Mouse (Mus musculus) gastrocnemius, postnatal 36 days (tissue): ENCODE measurements around the gene Mtmr1. TPM values are rescaled to one million over a fixed set of nuclear protein-coding genes. Genes with fewer than 3 reads are reported as not detected.

ENCODE experiments used
- DNase-seq, 2 experiments: peaks; one replicate each; pipeline ENCODE4 v3.0.0; 2022
- intact Hi-C: fragments of 180-260 bp; cut with DNase I; formaldehyde crosslinking; loops from one replicate; pipeline ENCODE4 v1.15.1; 2025
- total RNA-seq, 2 experiments: library from RNA; stranded (reverse); gene quantifications; 2 replicates each; pipeline ENCODE4 v1.2.3; 2021

Mtmr1 gene
- total RNA-seq, 2 experiments from 2014 or later, result 33.2 to 38.4 TPM

DNA sequence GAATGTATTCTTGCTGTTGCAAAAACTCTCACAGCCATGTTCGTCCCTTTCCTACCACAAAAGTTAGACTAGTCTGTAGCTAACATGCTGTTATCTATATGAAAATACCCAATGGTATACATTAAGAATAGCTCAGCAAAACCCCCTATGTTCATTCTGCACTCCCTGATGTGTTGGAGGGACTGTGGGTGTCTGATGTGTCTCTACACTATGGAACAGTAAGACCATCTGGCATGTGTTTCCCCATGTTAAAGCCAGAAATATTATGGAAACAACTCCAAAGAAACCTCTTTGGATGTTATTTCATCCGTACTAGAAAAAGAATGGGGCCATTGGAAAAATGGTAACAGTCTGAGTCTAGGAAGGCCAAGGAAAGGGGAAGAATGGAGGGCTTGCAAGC is 71.0 kb downstream of the Mtmr1 start:
- no peak for DNase-seq
- intact Hi-C loops, result no loop called here

DNA sequence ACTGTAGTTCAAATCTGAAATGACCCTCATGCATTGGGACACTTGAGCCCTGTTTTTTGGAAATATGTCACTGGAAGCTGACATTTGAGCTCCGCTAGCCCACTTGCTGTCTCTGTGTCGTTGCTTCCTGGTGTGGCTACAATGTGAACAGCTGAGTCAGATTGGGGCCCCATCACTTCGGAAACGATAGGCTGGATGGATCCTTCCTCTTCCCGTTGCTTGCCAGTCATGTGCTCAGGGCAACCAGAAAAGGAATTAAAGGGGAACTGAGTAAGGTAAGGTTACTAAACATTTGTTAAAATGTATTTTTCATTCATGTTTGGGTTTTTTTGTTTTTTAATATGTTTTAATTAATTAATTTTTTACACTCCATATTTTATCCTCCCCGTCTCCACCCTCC is 74.9 kb downstream of the Mtmr1 start:
- intact Hi-C loops, result no loop called here
- no peak for DNase-seq

DNA sequence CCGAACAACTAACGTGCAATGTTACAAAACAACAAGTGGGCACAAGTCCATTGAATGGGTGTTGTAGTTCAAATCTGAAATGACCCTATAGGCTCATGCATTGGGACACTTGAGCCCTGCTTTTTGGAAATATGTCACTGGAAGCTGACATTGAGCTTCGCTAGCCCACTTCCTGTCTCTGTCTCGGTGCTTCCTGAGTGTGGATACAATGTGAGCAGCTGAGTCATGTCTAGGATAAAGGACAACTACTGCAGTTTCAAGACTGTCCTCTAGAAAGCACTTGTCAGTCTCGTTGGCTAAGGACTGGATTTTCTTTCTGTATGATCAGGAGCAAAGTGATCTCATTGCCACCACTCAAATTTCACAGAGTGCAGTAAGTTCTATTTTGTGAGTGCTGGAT is 78.4 kb downstream of the Mtmr1 start:
- DNase-seq, result no peak

DNA sequence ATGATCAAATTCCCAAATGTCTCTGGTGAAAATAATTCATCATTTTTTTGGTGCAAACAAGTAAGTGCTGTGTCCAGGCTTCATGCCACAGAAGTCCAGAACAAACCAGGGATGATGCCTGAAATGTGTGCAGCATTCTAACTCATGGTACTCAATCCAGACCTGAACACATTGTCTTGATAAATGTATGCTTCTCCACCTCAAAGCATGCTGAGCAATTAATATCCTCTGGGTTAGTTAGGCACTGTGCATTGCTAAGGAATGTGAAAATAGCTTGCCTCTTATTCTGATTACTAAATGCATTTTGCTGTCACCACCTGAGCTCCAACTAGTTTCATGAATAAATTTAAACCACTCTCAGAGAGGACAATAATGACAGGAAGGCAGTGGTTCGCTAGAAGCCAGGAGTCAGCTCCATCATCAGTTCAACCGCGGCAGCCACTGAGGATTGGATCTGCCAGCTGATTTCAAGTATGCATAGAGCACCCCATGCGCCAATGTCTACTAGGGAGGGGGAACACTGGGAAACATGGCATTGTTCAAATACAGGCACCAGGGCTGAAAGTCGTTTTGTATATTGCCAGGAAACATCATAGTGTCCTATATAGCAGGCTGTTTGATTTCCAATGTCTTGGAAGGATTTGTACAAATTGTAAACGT is 91.6 kb downstream of the Mtmr1 start:
- intact Hi-C loops, result no loop called here
- DNase-seq, result no peak

More for the DNA sequence above, 78.4 kb downstream of the Mtmr1 start:
- intact Hi-C loops, result no loop called here

DNA sequence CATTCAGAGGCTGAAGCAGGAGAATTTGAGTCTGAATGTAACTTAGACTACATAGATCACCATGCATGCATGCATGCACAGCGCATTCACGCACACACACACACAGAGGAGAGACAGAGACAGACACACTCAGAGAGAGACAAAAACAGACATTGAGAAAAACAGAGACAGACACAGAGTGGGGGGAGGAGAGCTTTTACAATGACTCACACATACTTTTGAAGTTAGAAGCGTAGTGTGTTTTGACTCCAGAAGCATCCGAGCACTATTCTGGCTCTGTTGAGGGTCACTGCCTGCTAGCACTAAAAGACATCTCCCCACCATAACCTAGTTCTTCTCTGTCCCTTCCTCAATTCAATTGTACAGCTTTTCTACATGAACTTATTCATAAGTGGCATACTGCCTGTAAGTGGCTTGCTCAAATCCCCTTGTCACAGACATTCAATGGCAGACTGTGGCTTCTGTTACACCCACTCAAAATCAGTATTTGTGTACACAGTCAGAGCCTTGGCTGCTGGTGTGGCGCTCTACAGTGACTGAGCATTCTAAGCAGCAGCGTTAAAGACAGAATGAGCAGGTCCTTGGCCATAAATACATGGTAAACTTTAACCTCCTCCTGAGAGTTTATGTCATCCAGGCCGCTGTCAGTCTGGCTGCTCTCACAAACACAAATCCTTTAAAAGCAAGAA is 99.7 kb downstream of the Mtmr1 start:
- intact Hi-C loops, result no loop called here
- no peak for DNase-seq

DNA sequence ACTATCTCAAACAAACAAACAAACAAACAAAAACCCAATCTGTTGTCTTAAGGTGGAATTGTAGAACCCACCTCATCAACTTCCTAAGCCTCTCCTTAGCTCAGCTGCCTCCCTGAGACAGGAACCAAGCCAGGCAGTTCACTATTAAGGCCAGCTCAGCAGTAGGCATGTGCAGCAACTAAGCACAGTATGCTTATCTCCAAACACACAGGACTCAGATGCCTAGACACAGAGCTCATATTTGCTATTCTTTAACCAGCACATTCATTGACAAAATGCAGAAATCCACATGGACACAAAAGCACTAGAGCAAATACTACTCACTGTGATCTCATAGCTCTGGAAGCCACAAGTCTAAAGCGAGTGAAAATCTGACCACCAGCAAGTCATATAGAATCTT is 100.9 kb downstream of the Mtmr1 start:
- DNase-seq, result no peak
- intact Hi-C loops, result no loop called here

DNA sequence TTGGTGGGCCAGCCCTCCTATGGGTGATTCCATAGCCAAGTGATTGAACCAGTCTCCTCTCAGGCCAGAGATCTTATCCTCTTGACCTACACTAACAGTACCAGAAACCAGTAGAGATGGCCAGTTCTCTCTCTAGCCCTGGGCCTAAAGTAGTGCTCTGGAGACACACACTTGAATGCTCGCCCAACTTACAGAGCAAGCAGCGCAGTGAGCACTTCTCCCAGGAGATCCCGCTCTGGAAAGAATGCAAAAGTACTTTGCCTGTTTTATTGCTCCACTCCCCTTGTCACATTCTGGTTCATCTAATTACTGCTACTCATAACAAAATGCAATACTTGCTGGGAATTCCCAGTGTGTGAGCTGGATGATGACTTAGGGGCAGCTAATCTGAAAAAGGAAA is 102.9 kb downstream of the Mtmr1 start:
- DNase-seq, result peak in 1 of 2 experiments; percentile 6
- intact Hi-C loops, result no loop called here

Other genes starting within 250 kb of the Mtmr1 start
- gene Mtm1, start 154.0 kb upstream of the Mtmr1 start, total RNA-seq, result 10 to 100 TPM; 12.0 to 12.7 TPM
- 10 to 100 TPM; 48.4 to 52.3 TPM for gene Cd99l2, start 128.1 kb downstream of the Mtmr1 start, total RNA-seq
- gene Hmgb3, start 191.2 kb downstream of the Mtmr1 start, total RNA-seq, result 10 to 100 TPM in 1 of 2 experiments, 1 to 10 TPM in 1; 9.8 to 10.5 TPM